ENCODE assay signal across 23 mouse cellular contexts in the genomic region with DNA sequence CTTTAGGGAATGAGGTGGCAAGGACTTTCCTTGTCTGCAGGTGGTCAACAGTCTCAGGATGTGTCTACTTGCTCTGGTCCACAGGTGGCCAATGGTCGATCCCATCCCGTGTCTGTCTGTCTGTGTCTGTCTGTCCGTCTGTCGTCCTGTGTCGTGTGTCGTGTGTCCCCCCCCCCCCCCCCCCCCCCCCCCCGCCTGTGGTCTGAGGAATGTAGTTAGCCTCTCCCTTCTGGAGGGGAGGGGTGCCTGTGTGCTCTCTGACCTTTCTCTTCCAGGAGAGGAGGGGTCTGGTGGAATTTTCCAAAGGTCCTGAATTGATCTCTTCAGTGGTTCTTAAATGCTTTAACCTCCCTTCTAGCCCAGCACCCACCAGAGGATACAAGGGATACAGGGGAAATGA. TPM values are rescaled to one million over a fixed set of nuclear protein-coding genes. Genes with fewer than 3 reads are reported as not detected.
DNase-seq lines count a peak whose midpoint lies in the region; ATAC-seq and TF ChIP-seq lines count a peak whose summit lies in the region.
"Had no signal": no experiment of that assay in that cellular context is flagged by ENCODE, and none has a peak within 500 bp of the region (broad histone marks: within the 10 kb centered on the region; RNA-seq: fewer than 3 reads in every experiment).

No protein-coding gene starts in this region.

- peaks cover 29% of the 10 kb centered on the region for H3K9me3 ChIP-seq in E14TG2a.4 (ENCODE audit: low read length)
- peaks cover 18% of the 10 kb centered on the region for H3K9me3 ChIP-seq in liver, embryonic 13.5 days (replicated peaks)
- H3K9me3 ChIP-seq in forebrain, embryonic 14.5 days (replicated peaks; ENCODE audit: control insufficient read depth, low read length) = no peaks in the 10 kb centered on the region
- H3K9me3 ChIP-seq in forebrain, embryonic 12.5 days = no peaks in the 10 kb centered on the region
- H3K9me3 ChIP-seq: embryonic facial prominence, embryonic 10.5 days; forebrain, embryonic 10.5 days; limb, embryonic 15.5 days; neural tube, embryonic 13.5 days; stomach, embryonic 15.5 days had no signal

- ATAC-seq in liver, embryonic 13.5 days (ENCODE audit: low read depth) = no peak
- no peak for ATAC-seq in forebrain, embryonic 14.5 days
- no peak for ATAC-seq in forebrain, embryonic 12.5 days (ENCODE audit: low FRiP score)
- ATAC-seq: inflammation-experienced regulatory T-cells, adult 6 months; midbrain, embryonic 16.5 days had no signal

- no peak overlapping the region for H3K9ac ChIP-seq in liver, embryonic 13.5 days
- no peak overlapping the region for H3K9ac ChIP-seq in forebrain, embryonic 14.5 days (ENCODE audit: low read length)
- no peak overlapping the region for H3K9ac ChIP-seq in forebrain, embryonic 12.5 days
- H3K9ac ChIP-seq: hindbrain, embryonic 14.5 days; limb, embryonic 15.5 days; neural tube, embryonic 13.5 days; stomach, embryonic 15.5 days had no signal

- H3K4me3 ChIP-seq in E14TG2a.4 (replicated peaks; ENCODE audit: low read length) = peak overlapping the region; percentile 35
- H3K4me3 ChIP-seq in liver, embryonic 13.5 days (replicated peaks) = no peak overlapping the region
- no peak overlapping the region for H3K4me3 ChIP-seq in forebrain, embryonic 14.5 days (ENCODE audit: low read depth, low read length)
- H3K4me3 ChIP-seq in forebrain, embryonic 12.5 days (replicated peaks) = no peak overlapping the region
- H3K4me3 ChIP-seq: embryonic facial prominence, embryonic 10.5 days; forebrain, embryonic 10.5 days; limb, embryonic 15.5 days; myocyte; neural tube, embryonic 13.5 days; stomach, embryonic 15.5 days had no signal

- peak overlapping the region; percentile 83 for H3K27ac ChIP-seq in liver, embryonic 13.5 days
- H3K27ac ChIP-seq in forebrain, embryonic 14.5 days (ENCODE audit: low read depth, low read length) = no peak overlapping the region
- no peak overlapping the region for H3K27ac ChIP-seq in forebrain, embryonic 12.5 days
- H3K27ac ChIP-seq: embryonic facial prominence, embryonic 10.5 days; forebrain, embryonic 10.5 days; hindbrain, embryonic 14.5 days; limb, embryonic 15.5 days; neural tube, embryonic 13.5 days; stomach, embryonic 15.5 days had no signal

- H3K27me3 ChIP-seq in E14TG2a.4 (ENCODE audit: insufficient read depth, low read length) = no peaks in the 10 kb centered on the region
- H3K27me3 ChIP-seq in liver, embryonic 13.5 days = no peaks in the 10 kb centered on the region
- no peaks in the 10 kb centered on the region for H3K27me3 ChIP-seq in forebrain, embryonic 14.5 days (replicated peaks; ENCODE audit: control insufficient read depth, insufficient read depth, low read length)
- no peaks in the 10 kb centered on the region for H3K27me3 ChIP-seq in forebrain, embryonic 12.5 days
- H3K27me3 ChIP-seq: limb, embryonic 15.5 days; neural tube, embryonic 13.5 days; stomach, embryonic 15.5 days had no signal

- peaks cover 90% of the 10 kb centered on the region for H3K4me1 ChIP-seq in E14TG2a.4 (replicated peaks; ENCODE audit: low read depth, low read length)
- peaks cover 49% of the 10 kb centered on the region for H3K4me1 ChIP-seq in liver, embryonic 13.5 days (replicated peaks)
- no peaks in the 10 kb centered on the region for H3K4me1 ChIP-seq in forebrain, embryonic 14.5 days (ENCODE audit: control insufficient read depth, insufficient read depth, low read length)
- H3K4me1 ChIP-seq in forebrain, embryonic 12.5 days = no peaks in the 10 kb centered on the region
- H3K4me1 ChIP-seq: limb, embryonic 15.5 days; neural tube, embryonic 13.5 days had no signal

- DNase-seq in heart, adult 11 months = peak; percentile 4
- DNase-seq in heart, postnatal 14 days = no peak
- peak; percentile 86 for DNase-seq in R1 (ENCODE audit: low read depth, low spot score)
- no peak for DNase-seq in liver, embryonic 13.5 days
- no peak for DNase-seq in right cerebral cortex, postnatal 25 days
- DNase-seq in forebrain, embryonic 14.5 days (ENCODE audit: low spot score) = no peak
- DNase-seq: cerebellum, adult 11 months; cerebellum, postnatal 10 days; heart, postnatal 36 days; left cerebral cortex, postnatal 4 days; right cerebral cortex, postnatal 4 days; thymus, postnatal 25 days had no signal

- TF ChIP-seq CTCF in E14TG2a.4 (conservative IDR thresholded peaks at IDR 0.05; ENCODE audit: low read length) = no peak

- intact Hi-C loops in heart, postnatal 14 days (cut with DNase I) = no loop called here

- no peaks in the 10 kb centered on the region for H3K36me3 ChIP-seq in E14TG2a.4 (ENCODE audit: insufficient read depth, low read length)
- H3K36me3 ChIP-seq in liver, embryonic 13.5 days = 0 out of 2 replicates have a peak, but pooled peaks cover 3% of the 10 kb centered on the region
- H3K36me3 ChIP-seq in forebrain, embryonic 14.5 days (ENCODE audit: control insufficient read depth, insufficient read depth, low read length) = no peaks in the 10 kb centered on the region
- H3K36me3 ChIP-seq in forebrain, embryonic 12.5 days (replicated peaks) = no peaks in the 10 kb centered on the region
- H3K36me3 ChIP-seq: embryonic facial prominence, embryonic 10.5 days; forebrain, embryonic 10.5 days; limb, embryonic 15.5 days; neural tube, embryonic 13.5 days; stomach, embryonic 15.5 days had no signal

- WGBS in liver, embryonic 13.5 days (ENCODE audit: insufficient replicate concordance) = 68% methylated on average over 6 of the region's 7 CpGs
- WGBS in forebrain, embryonic 14.5 days = 93% methylated on average over 5 of the region's 7 CpGs
- WGBS in forebrain, embryonic 12.5 days = 93% methylated on average over 3 of the region's 7 CpGs

- 0 out of 2 replicates have a peak overlapping the region, but pooled peaks have one; percentile 5 for H3K4me2 ChIP-seq in liver, embryonic 13.5 days
- no peak overlapping the region for H3K4me2 ChIP-seq in forebrain, embryonic 14.5 days (ENCODE audit: low read length)
- no peak overlapping the region for H3K4me2 ChIP-seq in forebrain, embryonic 12.5 days
- H3K4me2 ChIP-seq: hindbrain, embryonic 14.5 days; limb, embryonic 15.5 days; neural tube, embryonic 13.5 days; stomach, embryonic 15.5 days had no signal

RNA-seq across cellular contexts. Expression of a gene that starts 27.8 kb away (rescaled TPM):
- total RNA-seq in heart, postnatal 14 days (2021) = 10 to 100 TPM; 11.7 to 13.0 TPM
- 5.9 and 7.1 TPM in 2 replicates for polyA plus RNA-seq in liver, embryonic 13.5 days (2015; fragmentation: Nextera tagmentation; extraction: Ambion mirVana)
- 16.8 and 20.1 TPM in 2 replicates for polyA plus RNA-seq in forebrain, embryonic 14.5 days (2014; fragmentation: Nextera tagmentation; extraction: Ambion mirVana)
- 38.0 and 38.9 TPM in 2 replicates for polyA plus RNA-seq in forebrain, embryonic 12.5 days (2016; fragmentation: Nextera tagmentation; extraction: Ambion mirVana)

Comparison
In these comparisons a context has a peak if more than half of its experiments do, and no peak if none do; other contexts are left out.
1. DNase-seq: peak in heart, adult 11 months (single experiment) and R1 (single experiment); none in heart, postnatal 14 days (0 of 2), liver, embryonic 13.5 days (single experiment), right cerebral cortex, postnatal 25 days (single experiment) and forebrain, embryonic 14.5 days (single experiment).